Mouse (Mus musculus) monocyte, adult 2 months (primary cell): ENCODE measurements at regions not wholly inside any gene's neighbourhood (a gene's known extent, or its start where the extent isn't known, plus 50 kb on each side); places are given as distances from the start of the nearest gene placed in this dataset.

Experiments
- DNase-seq, 2 experiments: peaks; one replicate each; pipeline ENCODE4 v3.0.0; 2022; ENCODE audit warnings: low spot score in 2 of 2, low read depth in 1 of 2

DNA sequence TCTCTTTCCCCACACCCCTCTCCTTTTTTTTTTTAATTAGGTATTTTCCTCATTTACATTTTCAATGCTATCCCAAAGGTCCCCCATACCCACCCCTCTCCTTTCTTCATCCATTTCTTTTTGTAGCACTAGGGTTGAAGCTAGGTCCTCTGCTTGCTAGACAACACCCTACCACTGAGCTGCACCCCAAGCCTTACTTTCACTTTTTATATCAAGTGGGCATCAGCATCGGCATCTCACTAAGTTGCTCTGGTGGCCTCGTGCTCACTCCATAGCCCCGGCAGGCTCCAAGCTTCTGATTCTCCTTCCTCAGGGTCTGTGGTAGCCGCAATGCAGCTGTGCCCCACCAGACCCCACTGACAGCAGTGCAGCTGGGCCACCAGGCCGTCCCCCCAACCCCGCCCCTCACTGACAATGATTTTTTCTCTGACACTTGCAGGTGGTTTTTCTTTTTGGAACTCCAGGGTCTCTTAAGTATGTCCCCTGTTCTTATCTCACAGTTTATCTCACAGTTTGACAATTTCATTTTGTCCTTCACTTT is 77.5 kb downstream of the Nufip1 start:
- DNase-seq, result no peak

DNA sequence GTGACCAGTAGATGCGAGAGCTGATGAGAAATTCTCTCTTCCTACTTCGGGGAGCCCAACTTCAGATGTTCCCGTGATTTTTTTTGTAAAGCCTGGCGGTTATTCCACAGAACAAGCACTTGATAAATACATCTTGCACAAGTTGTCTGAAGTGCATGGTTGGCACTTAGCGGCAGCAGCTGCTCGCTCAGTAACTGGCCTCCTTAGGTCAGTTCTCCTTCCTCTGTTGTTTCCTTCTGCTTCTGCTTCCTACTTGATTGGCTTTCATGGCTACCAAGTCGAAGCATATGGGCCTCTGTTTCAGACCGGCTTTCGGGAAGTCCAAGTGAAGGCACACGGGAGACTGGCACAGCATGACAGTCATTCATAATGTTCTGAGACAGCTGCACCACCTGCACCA is 84.6 kb downstream of the Nufip1 start:
- no peak for DNase-seq

DNA sequence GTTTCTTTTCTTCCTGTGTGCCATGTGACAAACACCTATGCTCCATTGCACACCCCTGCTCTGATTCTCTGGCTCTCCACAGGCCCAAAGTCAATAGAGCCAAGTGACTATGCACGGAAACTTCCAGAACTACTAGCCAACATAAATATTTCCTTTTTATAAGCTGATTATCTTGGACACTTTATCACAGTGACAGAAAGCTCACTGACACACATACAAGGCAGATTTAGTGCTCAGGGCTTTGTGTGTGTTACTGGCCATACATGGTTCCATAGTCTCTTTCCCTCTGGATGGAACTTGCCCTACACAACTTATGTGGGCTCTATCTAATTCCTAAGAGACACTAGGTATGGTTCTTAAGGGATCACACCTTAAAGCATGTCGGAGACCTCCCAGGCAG is 86.7 kb downstream of the Nufip1 start:
- DNase-seq, result no peak

DNA sequence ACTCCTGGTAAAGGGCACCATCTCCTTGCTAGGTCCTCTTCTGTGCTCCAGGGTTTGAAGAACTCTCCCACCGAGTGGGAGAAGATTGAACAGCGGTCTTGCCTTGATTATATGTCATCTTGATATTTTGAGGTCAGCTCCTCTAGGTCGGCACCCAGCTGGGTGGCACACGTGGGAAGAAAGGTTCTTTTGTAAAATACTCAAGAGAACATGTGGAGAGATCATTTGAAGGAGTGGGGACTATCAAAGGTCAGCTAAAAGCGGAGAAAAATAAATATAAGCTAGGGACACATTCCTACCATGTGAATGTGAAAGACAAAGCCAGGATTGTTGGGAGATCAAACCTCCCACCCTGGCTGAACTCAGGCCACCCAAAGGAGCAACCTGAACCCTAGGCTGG is 87.7 kb downstream of the Nufip1 start:
- no peak for DNase-seq

DNA sequence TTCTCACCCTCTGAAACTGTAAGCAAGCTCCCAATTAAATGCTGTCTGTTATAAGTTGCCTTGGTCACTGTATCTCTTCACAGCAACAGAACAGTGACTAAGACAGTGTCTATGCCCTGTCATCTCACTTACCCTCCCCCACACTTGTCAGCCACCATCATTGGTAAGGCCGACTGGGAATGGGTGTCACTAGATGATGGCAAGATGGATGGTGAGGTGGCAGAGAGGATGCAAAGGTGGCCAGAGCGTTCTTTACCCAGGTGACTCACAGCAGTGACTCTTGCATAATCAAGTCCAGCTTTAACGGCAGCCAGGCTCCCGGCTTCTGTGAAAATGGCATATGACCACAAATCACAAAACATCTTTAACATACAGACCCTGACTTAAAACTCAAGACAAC is 91.9 kb downstream of the Nufip1 start:
- no peak for DNase-seq

DNA sequence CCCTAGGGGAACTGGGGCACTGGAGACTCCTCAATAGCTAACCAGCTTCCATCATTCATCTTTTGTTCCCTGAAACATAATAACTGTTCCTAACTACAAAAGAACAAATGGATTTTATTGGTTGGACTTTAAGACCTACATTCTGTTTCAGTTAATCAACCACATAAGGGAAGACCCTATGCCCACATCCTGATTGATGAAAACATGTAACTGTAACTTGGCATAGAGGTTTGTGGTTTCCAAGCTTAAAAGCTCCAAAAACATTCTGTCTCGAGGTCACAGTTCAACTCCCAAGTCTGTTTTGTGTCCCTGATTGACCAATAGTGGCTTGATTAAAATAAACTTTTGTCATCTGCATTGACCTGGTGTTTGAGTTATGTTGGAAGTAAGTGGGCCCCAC is 92.4 kb downstream of the Nufip1 start:
- no peak for DNase-seq

DNA sequence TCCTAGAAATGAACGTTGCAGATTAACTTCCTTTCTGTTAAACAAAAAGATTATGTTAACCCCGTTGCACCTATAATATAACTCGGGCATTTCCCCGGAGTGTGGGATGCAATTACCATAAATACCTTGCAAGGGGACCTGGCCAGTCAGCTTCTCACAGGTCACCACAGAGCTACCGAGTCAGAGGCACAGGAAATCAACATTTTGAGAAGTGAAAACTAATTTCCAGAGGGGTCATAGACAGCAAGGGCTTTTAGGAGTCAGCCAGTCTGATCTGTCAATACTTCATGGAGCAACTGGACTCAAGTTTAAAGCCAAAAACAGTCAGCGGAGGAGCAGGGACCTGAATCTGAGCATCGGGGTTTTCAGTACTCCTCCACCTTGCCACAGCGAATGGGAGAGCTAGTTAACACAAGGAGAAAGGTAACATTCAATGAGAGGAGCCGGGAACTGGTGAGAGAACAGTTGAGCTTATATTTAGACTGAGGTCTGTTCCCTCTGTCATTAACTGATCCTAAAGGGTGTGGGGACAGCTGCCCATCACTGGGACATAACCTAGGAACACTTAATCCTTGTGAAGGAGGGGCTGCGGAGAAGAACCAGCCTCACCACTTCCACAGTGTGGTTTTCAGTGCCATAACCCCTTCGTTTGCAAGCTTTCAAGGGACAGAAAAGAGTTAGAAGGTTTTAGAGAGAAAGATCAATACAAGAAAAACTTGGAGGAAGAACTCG is 105.9 kb downstream of the Nufip1 start:
- no peak for DNase-seq

DNA sequence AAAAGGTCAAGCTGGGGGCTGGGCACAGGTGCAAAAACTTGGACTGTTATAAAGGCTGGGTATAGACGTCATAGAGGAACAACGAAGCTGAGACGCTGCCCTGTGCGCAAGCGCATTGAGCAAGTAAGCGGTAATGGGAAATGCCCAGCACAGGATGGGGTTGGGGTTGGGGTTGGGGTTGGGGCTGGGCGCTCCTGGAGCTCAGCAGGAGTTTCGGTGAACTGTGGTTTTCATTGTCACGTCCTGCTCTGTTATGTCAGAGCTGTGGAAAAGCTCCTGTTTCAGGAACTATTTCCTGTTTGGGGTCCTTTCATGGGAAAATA is 106.4 kb downstream of the Nufip1 start:
- DNase-seq, result peak in 1 of 2 experiments; percentile 31

DNA sequence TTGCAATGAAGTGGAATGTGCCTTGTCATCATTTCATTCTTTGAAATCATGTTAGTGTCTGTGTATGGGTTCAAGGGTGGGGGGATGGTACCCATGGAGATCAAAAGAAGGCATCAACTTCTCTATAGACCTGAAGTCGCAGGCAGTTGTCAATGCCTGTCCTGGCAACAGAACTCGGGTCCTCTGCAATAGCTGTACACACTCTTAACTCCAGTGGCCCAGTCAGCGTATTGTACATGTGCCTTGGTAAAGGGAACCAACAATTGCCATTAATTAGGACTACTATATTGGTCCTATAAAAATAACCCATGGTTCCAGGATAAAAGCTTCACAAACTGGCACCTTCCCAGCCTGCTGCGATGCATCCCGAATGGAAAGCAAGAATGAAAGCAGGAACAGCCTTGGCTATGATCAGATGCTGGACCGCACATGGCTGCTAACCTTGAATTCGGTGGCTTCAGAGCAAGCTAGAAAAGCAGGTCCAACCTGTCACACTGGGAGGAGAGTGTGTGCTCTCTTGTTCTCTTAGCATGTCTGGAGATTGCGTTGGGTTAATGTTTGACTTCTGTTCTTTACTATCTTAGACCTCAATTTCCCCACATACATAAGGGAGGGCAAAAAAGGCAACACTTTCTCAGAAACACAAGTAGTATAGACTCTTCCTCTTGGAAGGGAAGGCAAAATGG is 107.0 kb downstream of the Nufip1 start:
- no peak for DNase-seq

DNA sequence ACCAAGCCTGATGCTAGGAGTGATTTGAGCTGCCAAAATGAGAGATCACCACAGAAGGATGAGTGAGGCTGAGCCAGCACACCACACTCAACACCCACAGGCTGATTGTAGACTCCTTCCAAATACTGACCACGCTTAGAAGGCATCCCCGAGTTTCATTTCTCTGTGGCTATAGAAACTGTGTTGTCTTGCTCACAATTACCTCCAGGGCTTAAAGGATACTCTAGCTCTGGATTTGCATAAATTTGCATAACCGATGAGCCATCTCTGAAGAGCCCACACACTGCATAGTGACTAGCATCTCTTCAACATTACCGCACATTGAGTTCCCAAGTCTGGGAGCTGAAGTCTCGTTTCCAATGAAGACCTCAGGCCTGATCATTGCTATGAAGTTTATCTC is 110.3 kb downstream of the Nufip1 start:
- DNase-seq, result no peak

DNA sequence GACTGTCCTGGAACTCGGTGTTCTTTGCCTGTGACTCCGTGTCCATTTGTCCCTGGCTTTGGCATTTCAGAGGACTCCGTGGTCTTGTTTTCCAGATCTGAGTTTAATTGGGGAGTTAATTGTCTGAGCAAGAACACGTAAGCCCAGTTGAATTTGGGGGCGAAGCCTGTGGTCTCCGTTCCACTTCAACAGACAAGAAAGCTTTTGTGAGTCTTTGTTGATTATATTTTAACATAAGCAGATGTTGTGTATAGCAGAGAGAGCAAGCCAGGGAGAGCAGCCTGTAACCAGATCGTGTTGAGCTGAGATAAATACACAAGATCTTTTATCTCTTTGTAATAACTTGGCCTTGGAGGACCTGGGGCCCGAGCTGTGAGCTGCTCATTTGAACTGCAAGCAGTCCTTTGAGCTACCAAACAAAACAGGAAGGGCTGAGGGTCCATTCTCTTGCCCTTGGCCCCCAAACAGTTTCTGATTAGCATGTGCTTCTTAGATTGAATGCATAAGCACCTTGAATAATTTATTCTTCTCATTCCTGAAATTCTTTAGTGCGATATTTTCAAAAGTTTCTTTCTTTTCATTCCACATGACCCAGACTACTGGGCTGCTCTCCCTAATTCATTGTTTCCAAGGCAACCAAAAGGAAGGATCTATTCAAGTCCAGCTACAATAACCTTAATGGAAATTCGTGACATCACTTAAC is 111.1 kb downstream of the Nufip1 start:
- no peak for DNase-seq

DNA sequence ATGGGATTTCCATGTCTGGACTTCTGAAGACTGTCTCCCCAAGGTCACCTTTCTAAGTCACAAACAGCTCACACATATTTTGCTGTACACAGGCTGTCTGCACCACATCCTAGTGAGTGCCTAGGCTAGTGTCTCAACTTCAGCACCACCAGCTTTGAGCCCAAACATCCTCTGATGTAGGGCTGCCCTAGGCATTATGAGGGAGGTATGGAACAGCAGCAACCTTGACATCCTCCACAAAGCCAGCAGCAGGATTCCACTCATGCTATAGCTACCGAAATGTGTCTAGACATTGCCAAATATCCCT is 111.6 kb downstream of the Nufip1 start:
- DNase-seq, result no peak

DNA sequence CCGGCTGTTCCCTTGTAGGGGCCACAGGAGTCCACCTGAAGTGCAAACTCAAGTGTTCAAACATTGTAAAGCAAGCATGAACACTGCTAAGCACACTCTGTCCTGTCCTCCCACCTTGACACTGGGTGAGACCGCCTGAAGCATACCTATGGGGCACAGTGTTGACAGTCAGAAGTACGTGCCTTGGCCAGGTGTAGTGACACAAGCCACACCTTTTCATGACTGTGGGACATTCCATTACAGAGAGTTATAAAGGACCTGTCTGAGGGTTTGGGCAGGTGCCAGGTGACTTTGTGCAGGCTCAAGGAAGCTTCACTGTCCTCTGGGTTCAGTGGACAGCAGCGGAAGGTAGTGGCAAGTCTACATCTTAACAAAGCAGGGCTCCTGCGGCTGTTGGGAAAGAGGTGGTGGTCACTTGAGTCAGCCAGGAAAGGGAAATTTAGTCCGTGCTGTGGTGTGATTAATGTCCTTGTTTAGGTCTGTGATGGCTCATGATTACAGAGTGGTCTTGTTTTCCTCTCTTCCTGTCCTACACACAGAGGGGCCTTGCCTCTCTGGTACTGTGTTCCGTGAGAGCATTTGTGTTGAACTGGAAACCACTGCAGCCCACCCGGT is 112.5 kb downstream of the Nufip1 start:
- DNase-seq, result no peak

DNA sequence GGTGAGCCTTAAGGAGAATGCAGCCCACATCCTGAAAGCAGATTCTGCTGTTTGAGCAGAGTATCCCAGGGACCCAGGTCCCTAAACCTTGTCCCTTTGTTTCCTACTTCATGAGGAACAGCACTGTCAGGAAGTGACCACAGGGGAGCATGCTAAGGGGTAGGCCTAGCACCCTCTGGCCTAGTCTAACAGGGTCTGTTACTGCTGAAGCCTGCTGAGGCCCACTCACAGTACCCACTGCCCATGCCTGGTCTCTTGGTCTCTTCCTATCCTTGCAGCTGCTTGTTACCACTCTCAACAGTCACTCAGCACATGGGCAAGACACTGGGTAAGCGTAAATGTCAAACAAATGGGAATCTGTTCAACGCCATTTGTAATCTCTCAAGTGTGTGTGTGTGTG is 113.2 kb downstream of the Nufip1 start:
- DNase-seq, result no peak

DNA sequence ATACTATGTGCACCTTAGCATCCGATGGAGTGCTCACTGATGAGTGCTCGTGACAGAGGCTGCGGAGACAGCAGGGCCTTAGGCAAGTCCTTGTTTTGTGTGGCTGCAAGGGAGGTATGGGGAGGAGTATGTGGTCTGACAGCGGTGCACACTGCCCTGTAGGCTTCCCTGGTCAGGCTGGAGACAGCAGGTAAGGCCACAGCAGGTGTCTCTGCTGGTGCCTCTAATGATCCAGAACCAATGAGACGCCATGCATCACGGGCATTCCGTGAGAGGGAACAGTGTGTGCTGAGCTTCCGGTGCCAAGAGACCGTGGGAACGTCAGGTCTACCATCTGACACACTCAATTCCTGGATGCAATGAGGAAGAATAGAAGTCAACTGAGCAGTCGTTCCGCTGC is 114.8 kb downstream of the Nufip1 start:
- DNase-seq, result no peak

DNA sequence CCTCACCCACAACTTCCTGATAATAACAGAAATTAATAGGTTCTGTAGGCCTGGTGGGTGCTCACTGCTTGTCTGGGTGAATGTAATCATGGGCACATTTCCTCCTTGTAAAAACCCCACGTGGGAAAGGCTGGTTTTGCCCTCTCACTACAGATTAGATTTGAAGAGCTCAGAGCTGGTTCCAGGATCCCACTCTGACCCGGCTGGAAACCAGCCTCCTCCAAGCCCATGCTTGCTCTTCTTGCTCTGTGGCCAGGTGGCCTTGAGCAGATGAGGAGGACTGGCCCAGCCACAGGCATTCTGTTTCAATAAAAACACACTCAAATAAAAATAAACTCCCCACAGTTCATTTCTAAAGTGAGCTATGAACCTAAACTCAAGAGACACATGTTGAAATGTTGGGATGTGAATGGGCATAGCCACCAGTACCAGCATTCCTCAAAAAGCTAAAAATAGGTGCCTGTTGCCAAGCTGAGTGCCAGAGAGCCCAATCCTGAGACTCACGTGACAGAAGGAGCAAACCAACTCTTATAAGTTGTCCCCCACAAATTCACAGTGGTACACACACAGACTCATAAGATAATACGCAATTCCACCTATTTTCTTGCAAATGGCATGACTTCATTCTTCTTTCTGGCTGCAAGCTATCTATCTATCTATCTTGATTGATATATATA is 116.1 kb downstream of the Nufip1 start:
- DNase-seq, result no peak

DNA sequence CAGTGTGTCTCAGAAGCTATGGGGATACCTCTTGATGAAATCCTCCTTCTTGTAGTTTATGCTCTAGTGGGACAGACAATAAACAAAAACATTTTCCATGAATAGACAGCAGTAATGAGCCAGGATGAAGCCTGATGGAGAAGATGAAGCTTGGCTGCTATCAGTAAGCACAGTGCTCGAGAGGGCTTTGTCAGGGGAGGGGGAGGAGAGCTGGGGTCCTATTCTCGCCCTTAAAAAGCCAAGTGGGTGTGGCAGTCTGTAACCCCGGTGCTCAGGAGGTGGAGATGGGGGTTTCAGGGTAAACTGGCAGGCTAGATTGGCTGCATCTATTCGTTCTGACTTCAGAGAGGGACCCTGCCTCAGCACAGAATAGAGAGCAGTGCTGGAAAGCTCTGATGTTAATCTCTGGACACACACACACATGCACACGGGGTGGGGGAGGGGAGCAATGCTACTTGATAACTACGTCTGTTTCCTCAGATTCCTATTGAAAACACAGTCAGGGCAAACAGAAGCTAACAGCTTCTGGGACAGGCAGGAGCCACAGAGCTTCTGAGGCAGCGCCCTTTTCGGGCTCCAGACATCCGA is 118.4 kb downstream of the Nufip1 start:
- no peak for DNase-seq

DNA sequence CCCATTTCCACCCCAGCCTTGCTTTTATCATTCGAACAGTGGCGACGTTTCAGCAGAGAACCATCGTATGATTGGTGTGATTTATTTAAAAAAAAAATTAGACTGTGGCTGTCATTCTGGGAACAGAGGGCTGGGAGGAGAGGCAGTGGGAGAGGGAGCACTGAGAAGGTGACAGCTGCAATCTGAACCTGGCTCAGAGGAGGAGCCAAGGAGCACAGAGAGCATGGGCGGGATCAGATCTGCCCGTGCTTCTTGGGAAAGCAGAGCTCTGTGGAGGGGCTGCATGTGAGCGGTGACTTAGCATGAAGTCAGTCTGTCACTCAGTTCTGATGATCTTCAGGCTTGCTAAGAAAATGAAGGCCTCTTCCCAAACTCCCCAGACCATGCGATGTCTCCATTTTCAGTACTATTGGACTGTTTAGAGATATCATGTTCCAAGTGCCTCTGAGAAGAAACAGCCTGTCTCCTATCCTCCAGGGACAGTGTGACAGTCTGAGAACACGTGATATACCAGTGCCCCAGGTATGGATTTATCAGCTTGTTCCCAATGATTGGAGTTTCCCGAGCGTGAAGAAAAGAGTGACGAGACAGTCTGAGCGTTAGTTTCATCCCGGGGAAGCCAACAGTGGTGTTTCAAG is 129.3 kb downstream of the Nufip1 start:
- no peak for DNase-seq

DNA sequence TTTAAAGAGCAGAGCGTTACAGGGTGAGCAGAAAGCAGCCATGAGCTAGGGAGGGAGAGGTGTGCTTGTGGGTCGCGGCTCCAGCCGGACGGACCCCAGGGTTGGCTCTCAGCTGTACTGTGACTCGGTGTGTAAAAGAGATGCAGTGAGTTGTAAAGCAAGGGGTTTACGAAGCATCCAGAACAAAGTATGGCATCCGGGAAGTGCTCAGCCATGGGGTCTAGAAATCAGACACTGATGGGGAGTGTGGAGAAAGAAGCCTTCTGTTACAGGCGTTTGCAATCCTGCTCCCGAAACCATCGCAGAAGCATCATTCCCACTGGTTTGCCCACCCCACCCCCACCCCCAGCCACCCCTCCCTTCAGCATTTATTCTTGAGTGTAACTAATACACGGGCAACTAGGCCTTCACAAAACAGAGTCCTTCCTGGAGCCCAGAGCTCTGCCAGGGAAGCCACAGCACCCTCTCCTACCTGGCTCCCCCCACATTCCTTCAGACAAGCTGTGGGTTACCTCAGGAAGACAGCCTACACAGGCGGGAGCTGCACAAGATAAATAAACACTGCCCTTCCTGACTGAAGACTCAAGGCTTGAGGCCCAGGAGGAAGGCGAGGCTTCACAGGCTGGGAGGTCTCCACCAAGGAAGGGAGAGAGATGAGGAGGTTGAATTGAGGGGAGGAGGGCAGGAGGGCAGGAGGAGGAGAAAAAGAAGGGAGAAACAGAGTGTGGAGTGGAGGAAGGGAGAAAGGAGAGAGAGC is 133.1 kb downstream of the Nufip1 start:
- no peak for DNase-seq
